Mouse (Mus musculus): ENCODE measurements around the gene Rpp21.
A peak's percentile ranks its signal among the peaks of the same experiment; 100 is the strongest.

The Rpp21 gene

GRCm38 (mm10) chr17:36257969-36258368, at the start of gene Rpp21:
Gene Rpp21 (minus strand): TSS chr17:36258069.
- no peak for DNase-seq (ENCODE audit: low spot score in 2 of 2)

- DNase-seq (ENCODE audit: low spot score in 2 of 2): no peak
Measured at GRCm38 (mm10) chr17:36286390-36286789, 28.5 kb upstream of the Rpp21 start, which contains the start of gene H2-M10.2. Gene H2-M10.2 (minus strand): TSS chr17:36286490.

GRCm38 (mm10) chr17:36281521-36282245, 23.8 kb upstream of the Rpp21 start:
- DNase-seq (ENCODE audit: low spot score in 2 of 2): no peak

- no peak for DNase-seq (ENCODE audit: low spot score in 2 of 2)
Measured at GRCm38 (mm10) chr17:36274776-36275175, 16.9 kb upstream of the Rpp21 start.

DNA sequence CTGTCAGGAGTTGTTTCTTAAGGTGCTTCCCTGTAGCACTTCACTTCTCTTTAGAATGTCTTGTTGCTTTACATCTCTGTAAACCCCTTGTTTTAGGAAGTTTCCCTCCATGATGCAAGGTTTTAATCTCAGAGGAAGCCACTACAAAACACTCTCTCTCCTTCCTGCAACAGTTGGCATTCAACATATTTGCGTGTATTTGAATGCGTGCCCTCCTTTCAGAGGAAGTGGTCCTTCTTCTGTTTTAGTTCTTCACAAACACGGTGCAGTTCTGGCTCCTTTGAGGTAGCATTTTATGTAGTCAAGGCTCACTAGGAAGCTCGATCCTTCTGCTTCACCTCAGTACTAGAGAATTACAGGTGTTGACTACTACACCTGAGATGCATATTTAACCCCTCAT, 15.9 kb upstream of the Rpp21 start:
- no peak for DNase-seq (ENCODE audit: low spot score in 2 of 2)

- no peak for DNase-seq (ENCODE audit: low spot score in 2 of 2)
Measured at GRCm38 (mm10) chr17:36272643-36273366, 14.9 kb upstream of the Rpp21 start.

- DNase-seq (ENCODE audit: low spot score in 2 of 2): no peak
Measured at GRCm38 (mm10) chr17:36271586-36272256, 13.9 kb upstream of the Rpp21 start, which contains the start of gene Trim39. Gene Trim39 (minus strand): TSS chr17:36272247.

- peak; percentile 69 to 87 for DNase-seq (ENCODE audit: low spot score in 2 of 2)
Measured at GRCm38 (mm10) chr17:36270956-36271585, 13.2 kb upstream of the Rpp21 start.

DNA sequence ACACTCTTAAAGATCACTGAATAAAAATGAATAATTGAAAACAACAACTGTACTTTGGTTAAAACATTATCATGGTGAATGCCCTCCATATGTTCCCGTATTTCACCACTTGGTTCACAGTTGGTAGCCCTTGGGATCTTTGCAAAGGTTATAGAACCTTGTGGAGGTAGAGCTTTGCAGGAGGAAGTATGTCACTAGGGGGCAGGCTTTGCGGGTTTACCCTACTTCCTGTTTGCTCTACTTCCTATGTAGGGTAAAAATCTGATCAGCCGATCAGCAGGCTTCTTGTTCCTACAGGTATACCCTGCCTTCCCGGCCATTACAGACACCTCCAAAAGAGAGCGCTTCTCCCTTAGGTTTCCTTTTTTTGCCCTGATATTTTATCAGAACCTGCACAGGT, 8.0 kb upstream of the Rpp21 start:
- no peak for DNase-seq (ENCODE audit: low spot score in 2 of 2)

DNA sequence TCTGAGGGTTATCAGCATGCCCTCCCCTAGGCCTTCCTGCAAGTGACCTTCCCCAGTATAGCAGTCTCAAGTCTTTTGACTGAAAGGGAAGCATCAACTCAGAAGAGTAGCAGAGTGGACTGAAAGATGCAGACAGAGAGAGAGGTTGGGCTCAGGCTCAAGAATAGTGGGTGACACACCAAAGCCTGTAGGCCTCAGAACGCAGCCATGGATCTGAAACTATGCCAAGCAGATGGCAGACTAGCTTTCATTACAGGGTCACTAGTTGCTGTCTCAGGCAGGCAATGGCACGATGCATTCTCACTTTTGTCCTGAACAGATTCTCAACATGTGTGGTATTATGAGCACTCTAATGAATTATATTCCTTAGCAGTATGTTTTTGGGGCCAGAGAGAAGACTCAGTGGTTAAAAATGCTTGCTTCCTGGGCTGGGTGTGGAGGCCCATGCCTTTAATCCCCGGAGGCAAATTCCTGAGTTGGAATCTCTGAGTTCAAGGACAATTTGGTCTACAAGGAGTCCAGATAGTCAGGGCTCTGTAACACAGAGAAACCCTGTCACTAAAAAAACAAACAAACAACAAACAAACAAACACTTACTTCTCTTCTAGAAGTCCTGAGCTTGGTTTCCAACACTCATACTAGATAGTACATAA, 6.5 kb upstream of the Rpp21 start:
- no peak for DNase-seq (ENCODE audit: low spot score in 2 of 2)

- no peak for DNase-seq (ENCODE audit: low spot score in 2 of 2)
Measured at GRCm38 (mm10) chr17:36261511-36262166, 3.8 kb upstream of the Rpp21 start.

DNA sequence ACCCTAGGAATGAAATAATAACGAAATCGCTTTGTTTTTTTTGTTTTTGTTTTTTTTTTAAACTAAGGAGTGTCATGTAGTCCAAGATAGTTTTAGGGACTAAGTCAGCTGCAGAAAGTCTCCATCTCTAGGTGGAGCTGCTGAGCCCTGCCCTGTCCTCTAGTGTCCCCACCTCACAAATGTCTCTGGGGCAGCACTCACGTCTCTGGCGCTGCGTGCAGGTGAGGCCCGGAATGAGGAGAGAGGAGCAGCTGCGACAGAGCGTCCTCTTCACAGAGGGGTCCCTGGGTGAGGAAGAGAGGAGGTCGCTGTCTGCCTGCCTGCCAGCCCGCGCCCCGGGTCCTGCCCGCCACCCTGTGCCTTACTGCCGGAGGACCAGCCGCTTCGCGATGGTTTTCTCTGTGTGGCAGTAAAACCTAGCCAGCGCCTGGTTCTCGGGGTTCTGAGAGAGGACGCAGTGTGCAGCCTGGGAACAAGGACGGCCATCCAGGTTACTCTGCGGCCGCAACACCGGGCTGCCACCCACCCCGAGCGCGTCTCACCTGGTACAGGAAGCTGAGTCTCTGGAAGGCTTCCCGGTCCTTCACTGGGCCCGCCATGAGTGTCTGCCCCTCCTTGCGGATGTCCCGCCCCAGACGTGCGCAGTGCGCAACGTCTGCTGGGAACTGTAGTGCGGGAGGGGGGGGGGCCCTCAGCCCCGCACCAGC, 475 bp downstream of the Rpp21 start:
- DNase-seq (ENCODE audit: low spot score in 2 of 2): peak; percentile 65 to 72

GRCm38 (mm10) chr17:36253087-36253600, 4.7 kb downstream of the Rpp21 start:
- DNase-seq (ENCODE audit: low spot score in 2 of 2): no peak

DNA sequence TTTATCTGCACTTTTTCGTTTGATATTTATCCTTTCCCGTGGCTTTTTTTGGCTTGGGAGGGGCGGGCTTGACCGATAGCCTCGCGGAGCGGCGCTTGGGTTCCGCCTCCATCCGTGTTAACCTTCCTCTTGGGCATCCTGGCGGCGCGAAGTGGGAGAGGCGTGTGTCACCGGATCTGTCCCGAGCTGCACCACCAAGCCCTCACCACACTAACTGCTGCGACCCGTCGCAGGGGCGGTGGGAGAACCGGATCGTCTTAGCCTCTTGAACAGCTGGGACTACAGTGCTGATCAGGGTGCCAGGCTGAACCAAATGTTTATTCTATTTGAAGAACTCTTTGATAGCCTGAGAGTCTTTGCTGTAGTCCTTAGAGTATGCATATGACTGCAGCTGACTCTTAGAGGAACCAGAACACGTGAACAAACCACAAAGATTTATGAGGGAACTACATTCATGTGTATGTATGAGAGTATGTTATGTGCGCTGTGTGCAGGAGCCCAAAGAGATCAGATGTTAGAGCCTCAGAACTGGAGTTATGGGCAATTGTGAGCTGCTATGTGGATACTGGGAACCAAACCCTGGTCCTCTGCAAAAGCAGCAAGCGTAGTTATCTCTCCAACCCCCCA, 5.5 kb downstream of the Rpp21 start:
- DNase-seq (ENCODE audit: low spot score in 2 of 2): no peak

DNA sequence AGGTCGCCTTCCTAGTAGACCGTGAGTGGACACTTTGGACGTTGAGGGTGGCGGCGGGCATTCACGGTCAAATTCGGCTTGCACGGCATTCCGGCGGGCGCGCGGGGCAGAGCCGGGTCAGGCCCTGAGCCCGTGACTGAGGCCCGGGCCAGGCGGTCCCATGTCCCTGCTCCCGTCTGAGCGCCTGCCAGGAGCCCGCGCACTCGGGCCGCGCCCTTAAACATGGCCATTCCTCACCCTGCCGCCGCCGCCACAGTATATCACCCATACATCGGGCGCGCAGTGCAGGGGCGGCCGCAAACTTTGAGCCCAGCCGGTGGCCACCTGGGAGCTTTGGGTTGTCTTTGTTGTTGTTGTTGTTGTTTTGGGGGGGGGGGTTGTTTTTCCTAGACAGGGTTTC, 9.0 kb downstream of the Rpp21 start:
- no peak for DNase-seq (ENCODE audit: low spot score in 2 of 2)

DNA sequence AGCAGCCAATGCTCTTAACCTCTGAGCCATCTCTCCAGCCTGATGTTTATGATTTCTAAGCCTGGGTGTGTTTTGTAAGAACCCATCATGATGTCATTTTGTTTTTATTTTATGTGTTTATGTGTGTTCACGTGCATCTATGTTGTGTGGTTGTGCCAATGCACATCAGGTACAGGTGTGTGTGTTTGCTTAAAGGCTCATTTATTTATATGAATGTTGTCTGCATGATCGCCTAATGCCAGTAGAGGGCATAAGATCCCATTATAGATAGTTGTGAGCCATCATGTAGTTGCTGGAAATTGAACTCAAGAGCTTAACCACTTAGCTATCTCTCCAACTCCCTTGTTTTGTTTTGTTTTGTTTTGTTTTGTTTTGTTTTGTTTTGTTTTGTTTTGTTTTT, 12.1 kb downstream of the Rpp21 start:
- DNase-seq (ENCODE audit: low spot score in 2 of 2): no peak

- no peak for DNase-seq (ENCODE audit: low spot score in 2 of 2)
Measured at GRCm38 (mm10) chr17:36244031-36244430, 13.8 kb downstream of the Rpp21 start.

DNA sequence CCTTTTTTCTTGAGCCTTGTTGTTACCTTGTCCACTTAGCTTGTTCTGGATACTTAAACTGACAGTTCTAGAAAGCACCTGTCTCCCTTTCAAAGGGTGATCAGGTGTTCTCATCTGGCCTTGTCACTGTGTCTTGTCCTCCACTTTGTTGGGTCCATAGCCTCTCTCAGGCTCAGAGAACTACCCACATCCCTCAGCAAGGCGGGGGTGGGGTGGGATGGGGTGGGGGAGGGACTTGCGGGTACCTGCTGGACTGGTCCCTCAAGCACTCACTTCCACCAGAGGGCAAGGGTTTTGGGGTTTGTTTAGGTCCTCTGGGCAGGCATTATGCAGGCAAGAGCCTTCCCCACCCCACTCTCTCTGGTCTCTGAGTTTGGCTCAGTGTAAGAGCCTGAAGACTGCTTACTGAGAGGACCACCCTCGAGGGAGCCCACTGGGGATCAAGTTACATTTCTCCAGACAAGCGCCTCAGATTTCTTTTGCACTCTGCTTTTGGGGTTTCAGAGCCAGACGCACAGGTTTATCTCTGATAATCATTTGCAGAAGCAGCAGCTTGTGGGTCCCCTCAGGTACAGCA, 17.1 kb downstream of the Rpp21 start:
- DNase-seq (ENCODE audit: low spot score in 2 of 2): no peak

- DNase-seq (ENCODE audit: low spot score in 2 of 2): no peak
Measured at GRCm38 (mm10) chr17:36237321-36237921, 20.4 kb downstream of the Rpp21 start.
